ENCODE assay signal across 17 mouse cellular contexts in genomic region chr5:36810634-36811033, GRCm38 (mm10). TPM values are rescaled to one million over a fixed set of nuclear protein-coding genes. Genes with fewer than 3 reads are reported as not detected.
DNase-seq lines count a peak whose midpoint lies in the region; ATAC-seq and TF ChIP-seq lines count a peak whose summit lies in the region.
"Had no signal": no experiment of that assay in that cellular context is flagged by ENCODE, and none has a peak within 500 bp of the region (broad histone marks: within the 10 kb centered on the region; RNA-seq: fewer than 3 reads in every experiment).

No protein-coding gene starts in this region.

- no peak overlapping the region for H3K9ac ChIP-seq in forebrain, embryonic 11.5 days (ENCODE audit: low read length)
- no peak overlapping the region for H3K9ac ChIP-seq in forebrain, embryonic 16.5 days (replicated peaks; ENCODE audit: low read depth, low read length)
- no peak overlapping the region for H3K9ac ChIP-seq in lung, postnatal 0 days (replicated peaks; ENCODE audit: low read depth)
- H3K9ac ChIP-seq: forebrain, embryonic 13.5 days; heart, embryonic 12.5 days; hindbrain, embryonic 15.5 days; lung, embryonic 14.5 days; neural tube, embryonic 15.5 days had no signal

- no peak for DNase-seq in forebrain, embryonic 11.5 days (ENCODE audit: low spot score)
- peak; percentile 20 for DNase-seq in lung, postnatal 0 days (ENCODE audit: low spot score)
- DNase-seq in lung, adult 2 months = no peak
- no peak for DNase-seq in cerebellum, postnatal 36 days
- no peak for DNase-seq in layer of hippocampus, postnatal 10 days (ENCODE audit: low spot score in 2 of 2)
- DNase-seq: right cerebral cortex, adult 18-20 months had no signal

- H3K4me2 ChIP-seq in forebrain, embryonic 11.5 days (ENCODE audit: low read depth, low read length, severe bottlenecking) = no peak overlapping the region
- no peak overlapping the region for H3K4me2 ChIP-seq in forebrain, embryonic 16.5 days (ENCODE audit: low read length)
- H3K4me2 ChIP-seq in lung, postnatal 0 days (replicated peaks; ENCODE audit: low read depth, low read length) = no peak overlapping the region
- H3K4me2 ChIP-seq: forebrain, embryonic 13.5 days; heart, embryonic 12.5 days; hindbrain, embryonic 15.5 days; lung, embryonic 14.5 days; neural tube, embryonic 15.5 days had no signal

- 84% methylated on average over 3 of the region's 3 CpGs for WGBS in forebrain, embryonic 11.5 days
- 73% methylated on average over 3 of the region's 3 CpGs for WGBS in forebrain, embryonic 16.5 days
- WGBS in lung, postnatal 0 days = 70% methylated on average over 3 of the region's 3 CpGs
- 85% methylated on average over 3 of the region's 3 CpGs for WGBS in lung, adult 2 months
- 28% methylated on average over 3 of the region's 3 CpGs for WGBS in bone marrow, adult 2 months

- no peak overlapping the region for H3K4me3 ChIP-seq in forebrain, embryonic 11.5 days (ENCODE audit: low read depth, low read length)
- no peak overlapping the region for H3K4me3 ChIP-seq in forebrain, embryonic 16.5 days (replicated peaks; ENCODE audit: low read length)
- H3K4me3 ChIP-seq in lung, postnatal 0 days (ENCODE audit: low read depth, low read length) = no peak overlapping the region
- no peak overlapping the region for H3K4me3 ChIP-seq in lung, adult 2 months (replicated peaks; ENCODE audit: extremely low read depth, low read depth, low read length)
- H3K4me3 ChIP-seq in bone marrow, adult 2 months (replicated peaks; ENCODE audit: control insufficient read depth, low read depth, low read length) = no peak overlapping the region
- H3K4me3 ChIP-seq: forebrain, embryonic 13.5 days; heart, embryonic 12.5 days; hindbrain, embryonic 15.5 days; neural tube, embryonic 15.5 days had no signal

- no peaks in the 10 kb centered on the region for H3K27me3 ChIP-seq in forebrain, embryonic 11.5 days (ENCODE audit: control insufficient read depth, insufficient read depth, low read length)
- no peaks in the 10 kb centered on the region for H3K27me3 ChIP-seq in forebrain, embryonic 16.5 days (replicated peaks; ENCODE audit: control insufficient read depth, insufficient read depth, low read length)
- no peaks in the 10 kb centered on the region for H3K27me3 ChIP-seq in lung, postnatal 0 days (replicated peaks; ENCODE audit: insufficient read depth, low read length)
- H3K27me3 ChIP-seq: forebrain, embryonic 13.5 days; heart, embryonic 12.5 days; hindbrain, embryonic 15.5 days; neural tube, embryonic 15.5 days; Patski had no signal

- TF ChIP-seq CTCF in lung, postnatal 0 days (IDR thresholded peaks at IDR 0.05) = no peak
- TF ChIP-seq CTCF in lung, adult 2 months (IDR thresholded peaks at IDR 0.05; ENCODE audit: insufficient read depth, low read length) = no peak
- TF ChIP-seq CTCF in bone marrow, adult 2 months (IDR thresholded peaks at IDR 0.05; ENCODE audit: control insufficient read depth, insufficient read depth, low read length) = no peak

- no peak for TF ChIP-seq POLR2A in lung, adult 2 months (IDR thresholded peaks at IDR 0.05; ENCODE audit: borderline replicate concordance, extremely low read depth, low read depth, low read length)
- no peak for TF ChIP-seq POLR2A in bone marrow, adult 2 months (IDR thresholded peaks at IDR 0.05; ENCODE audit: borderline replicate concordance, control insufficient read depth, low read depth, low read length)

- no peak for TF ChIP-seq EP300 in lung, postnatal 0 days (IDR thresholded peaks at IDR 0.05)

- H3K9me3 ChIP-seq in forebrain, embryonic 11.5 days (ENCODE audit: control insufficient read depth, low read length) = no peaks in the 10 kb centered on the region
- no peaks in the 10 kb centered on the region for H3K9me3 ChIP-seq in forebrain, embryonic 16.5 days (ENCODE audit: control insufficient read depth, low read length)
- H3K9me3 ChIP-seq in lung, postnatal 0 days (ENCODE audit: low read length) = no peaks in the 10 kb centered on the region
- H3K9me3 ChIP-seq: forebrain, embryonic 13.5 days; heart, embryonic 12.5 days; hindbrain, embryonic 15.5 days; neural tube, embryonic 15.5 days had no signal

- no peak overlapping the region for H3K27ac ChIP-seq in forebrain, embryonic 11.5 days (ENCODE audit: low read depth, low read length)
- no peak overlapping the region for H3K27ac ChIP-seq in forebrain, embryonic 16.5 days (ENCODE audit: low read length)
- H3K27ac ChIP-seq in lung, postnatal 0 days (ENCODE audit: low read length) = no peak overlapping the region
- peak overlapping the region; percentile 65 for H3K27ac ChIP-seq in bone marrow, adult 2 months (ENCODE audit: control insufficient read depth, insufficient read depth, low read depth, low read length, poor library complexity)
- H3K27ac ChIP-seq: forebrain, embryonic 13.5 days; hindbrain, embryonic 15.5 days; macrophage; neural tube, embryonic 15.5 days had no signal

- H3K4me1 ChIP-seq in forebrain, embryonic 11.5 days (replicated peaks; ENCODE audit: control insufficient read depth, insufficient read depth, low read length) = no peaks in the 10 kb centered on the region
- H3K4me1 ChIP-seq in forebrain, embryonic 16.5 days (replicated peaks; ENCODE audit: control insufficient read depth, insufficient read depth, low read length) = no peaks in the 10 kb centered on the region
- no peaks in the 10 kb centered on the region for H3K4me1 ChIP-seq in lung, postnatal 0 days (ENCODE audit: insufficient read depth, low read depth, low read length)
- H3K4me1 ChIP-seq in lung, adult 2 months (ENCODE audit: control insufficient read depth, insufficient read depth, low read length) = no peaks in the 10 kb centered on the region
- peaks cover 3% of the 10 kb centered on the region for H3K4me1 ChIP-seq in bone marrow, adult 2 months (ENCODE audit: control insufficient read depth, insufficient read depth, low read length)
- H3K4me1 ChIP-seq: forebrain, embryonic 13.5 days; hindbrain, embryonic 15.5 days; neural tube, embryonic 15.5 days had no signal

- H3K36me3 ChIP-seq in forebrain, embryonic 11.5 days (ENCODE audit: control insufficient read depth, insufficient read depth, low read length) = no peaks in the 10 kb centered on the region
- no peaks in the 10 kb centered on the region for H3K36me3 ChIP-seq in forebrain, embryonic 16.5 days (ENCODE audit: control insufficient read depth, insufficient read depth)
- 0 out of 2 replicates have a peak, but pooled peaks cover 6% of the 10 kb centered on the region for H3K36me3 ChIP-seq in lung, postnatal 0 days (ENCODE audit: insufficient read depth, low read length)
- H3K36me3 ChIP-seq: hindbrain, embryonic 15.5 days; neural tube, embryonic 15.5 days had no signal

- ATAC-seq in forebrain, embryonic 11.5 days (replicated peaks; ENCODE audit: low FRiP score) = 0 out of 2 replicates have a peak, but pooled peaks have one; percentile 23
- no peak for ATAC-seq in forebrain, embryonic 16.5 days
- no peak; the same call in 1 of the 2 replicates for ATAC-seq in lung, postnatal 0 days
- peak; percentile 90 for ATAC-seq in megakaryocyte, adult 5-6 weeks (ENCODE audit: poor library complexity, severe bottlenecking)
- ATAC-seq: Patski had no signal

RNA-seq across cellular contexts. Expression of gene Mrfap1, which starts 14.1 kb away (rescaled TPM):
- polyA plus RNA-seq in forebrain, embryonic 11.5 days (2014; fragmentation: Nextera tagmentation; extraction: Ambion mirVana) = 563 and 565 TPM in 2 replicates
- 284 and 308 TPM in 2 replicates for polyA plus RNA-seq in forebrain, embryonic 16.5 days (2015; fragmentation: Nextera tagmentation; extraction: Ambion mirVana)
- 281 and 298 TPM in 2 replicates for polyA plus RNA-seq in lung, postnatal 0 days (2015; fragmentation: Nextera tagmentation; extraction: Ambion mirVana)
- 127 and 129 TPM in 2 replicates for polyA plus RNA-seq in lung, adult 2 months (2012; rRNA removed)
- 122 and 153 TPM in 2 replicates for polyA plus RNA-seq in bone marrow, adult 2 months (2011; ENCODE audit: insufficient read depth, insufficient read length, low replicate concordance, missing spikeins)
- 194 and 201 TPM in 2 replicates for total RNA-seq in megakaryocyte, adult 5-6 weeks (2015)
- 227 and 275 TPM in 2 replicates for total RNA-seq in megakaryocyte, adult 5-6 weeks (2017)
- total RNA-seq in layer of hippocampus, postnatal 10 days (2021) = 100 to 1,000 TPM; 520 to 537 TPM

RNA-seq across cellular contexts. Expression of gene Man2b2, which starts 19.8 kb away (rescaled TPM):
- 10.2 and 12.2 TPM in 2 replicates for polyA plus RNA-seq in forebrain, embryonic 11.5 days (2014; fragmentation: Nextera tagmentation; extraction: Ambion mirVana)
- 7.2 and 7.3 TPM in 2 replicates for polyA plus RNA-seq in forebrain, embryonic 16.5 days (2015; fragmentation: Nextera tagmentation; extraction: Ambion mirVana)
- 14.8 and 15.7 TPM in 2 replicates for polyA plus RNA-seq in lung, postnatal 0 days (2015; fragmentation: Nextera tagmentation; extraction: Ambion mirVana)
- 95.6 and 106 TPM in 2 replicates for polyA plus RNA-seq in lung, adult 2 months (2012; rRNA removed)
- polyA plus RNA-seq in bone marrow, adult 2 months (2011; ENCODE audit: insufficient read depth, insufficient read length, low replicate concordance, missing spikeins) = 7.0 and 16.5 TPM in 2 replicates
- total RNA-seq in megakaryocyte, adult 5-6 weeks (2015) = 29.5 and 42.3 TPM in 2 replicates
- total RNA-seq in megakaryocyte, adult 5-6 weeks (2017) = 19.7 and 23.9 TPM in 2 replicates
- 10 to 100 TPM; 17.0 to 18.6 TPM for total RNA-seq in layer of hippocampus, postnatal 10 days (2021)

RNA-seq across cellular contexts. Expression of gene Ppp2r2c, which starts 57.7 kb away (rescaled TPM):
- 1.0 and 1.4 TPM in 2 replicates for polyA plus RNA-seq in forebrain, embryonic 11.5 days (2014; fragmentation: Nextera tagmentation; extraction: Ambion mirVana)
- polyA plus RNA-seq in forebrain, embryonic 16.5 days (2015; fragmentation: Nextera tagmentation; extraction: Ambion mirVana) = 34.2 and 38.3 TPM in 2 replicates
- 0.04 TPM in 1 of 2 replicates, not detected in the other for polyA plus RNA-seq in lung, postnatal 0 days (2015; fragmentation: Nextera tagmentation; extraction: Ambion mirVana)
- 2.9 and 5.2 TPM in 2 replicates for polyA plus RNA-seq in lung, adult 2 months (2012; rRNA removed)
- polyA plus RNA-seq in bone marrow, adult 2 months (2011; ENCODE audit: insufficient read depth, insufficient read length, low replicate concordance, missing spikeins) = 0.60 TPM in 1 of 2 replicates, not detected in the other
- not detected in 2 replicates for total RNA-seq in megakaryocyte, adult 5-6 weeks (2015)
- not detected in 2 replicates for total RNA-seq in megakaryocyte, adult 5-6 weeks (2017)
- 100 to 1,000 TPM; 298 to 304 TPM for total RNA-seq in layer of hippocampus, postnatal 10 days (2021)
- polyA plus RNA-seq: activated CD4-positive, CD25-positive, alpha-beta regulatory T cell, adult 4 months; macrophage had no signal

Comparison
In these comparisons a context has a peak if more than half of its experiments do, and no peak if none do; other contexts are left out.
1. ATAC-seq: peak in forebrain, embryonic 11.5 days (single experiment) and megakaryocyte, adult 5-6 weeks (single experiment); none in forebrain, embryonic 16.5 days (single experiment) and lung, postnatal 0 days (single experiment).